Mouse (Mus musculus) left cerebral cortex, adult 8-10 months (tissue): ENCODE data around the gene Tlr3. TPM values are rescaled to one million over a fixed set of nuclear protein-coding genes. Genes with fewer than 3 reads are reported as not detected.

Experiments
- DNase-seq, 2 experiments: peaks; one replicate each; pipeline ENCODE4 v3.0.0; 2022; ENCODE audit warnings: low spot score in 2 of 2
- total RNA-seq, 4 experiments: library from RNA; stranded (reverse); gene quantifications; 2 replicates each; pipeline ENCODE4 v1.2.4; 2022

Tlr3 gene
- total RNA-seq, result 10 to 100 TPM in 3 of 4 experiments, 1 to 10 TPM in 1; 8.7 to 11.8 (median 10.8) TPM

- no peak for DNase-seq
Measured at GRCm38 (mm10) chr8:45410882-45411281, at the start of gene Tlr3. Gene Tlr3 (minus strand): TSS chr8:45411080.

GRCm38 (mm10) chr8:45457874-45458273 is 47.0 kb upstream of the Tlr3 start:
- no peak for DNase-seq

GRCm38 (mm10) chr8:45454426-45454825 is 43.5 kb upstream of the Tlr3 start:
- DNase-seq, result peak; percentile 58

GRCm38 (mm10) chr8:45452115-45452514 is 41.2 kb upstream of the Tlr3 start:
- peak in 1 of 2 experiments; percentile 25 for DNase-seq

- DNase-seq, result no peak
Measured at GRCm38 (mm10) chr8:45448842-45449241, 38.0 kb upstream of the Tlr3 start.

GRCm38 (mm10) chr8:45448257-45448656 is 37.4 kb upstream of the Tlr3 start:
- no peak for DNase-seq

GRCm38 (mm10) chr8:45438899-45439535 is 28.1 kb upstream of the Tlr3 start:
- DNase-seq, result no peak

- no peak for DNase-seq
Measured at GRCm38 (mm10) chr8:45420151-45420550, 9.3 kb upstream of the Tlr3 start.

- no peak for DNase-seq
Measured at GRCm38 (mm10) chr8:45414965-45415364, 4.1 kb upstream of the Tlr3 start.

GRCm38 (mm10) chr8:45410146-45410880 is 567 bp downstream of the Tlr3 start:
- peak in 1 of 2 experiments; percentile 7 for DNase-seq

- DNase-seq, result no peak
Measured at GRCm38 (mm10) chr8:45409702-45410101, 1.2 kb downstream of the Tlr3 start.

- no peak for DNase-seq
Measured at GRCm38 (mm10) chr8:45383250-45383649, 27.6 kb downstream of the Tlr3 start.

GRCm38 (mm10) chr8:45381963-45382347 is 28.9 kb downstream of the Tlr3 start, which contains the start of gene Fam149a:
Gene Fam149a (minus strand): TSS chr8:45382291.
- DNase-seq, result no peak

GRCm38 (mm10) chr8:45381075-45381962 is 29.6 kb downstream of the Tlr3 start:
- DNase-seq, result no peak

GRCm38 (mm10) chr8:45380598-45380997 is 30.3 kb downstream of the Tlr3 start:
- DNase-seq, result no peak

GRCm38 (mm10) chr8:45374071-45374470 is 36.8 kb downstream of the Tlr3 start:
- DNase-seq, result no peak

- no peak for DNase-seq
Measured at GRCm38 (mm10) chr8:45367154-45367553, 43.7 kb downstream of the Tlr3 start.

GRCm38 (mm10) chr8:45363220-45363619 is 47.7 kb downstream of the Tlr3 start:
- DNase-seq, result no peak

- DNase-seq, result no peak
Measured at GRCm38 (mm10) chr8:45362323-45362722, 48.6 kb downstream of the Tlr3 start.

GRCm38 (mm10) chr8:45359091-45359605 is 51.7 kb downstream of the Tlr3 start:
- no peak for DNase-seq

GRCm38 (mm10) chr8:45358132-45358918 is 52.6 kb downstream of the Tlr3 start:
- peak; percentile 32 to 38 for DNase-seq
